Comparison of ENCODE assay signal across 29 mouse cellular contexts in genomic region chr19:18881162-18881561, GRCm38 (mm10).
DNase-seq lines count a peak whose midpoint lies in the region; ATAC-seq and TF ChIP-seq lines count a peak whose summit lies in the region.
"Had no signal": no experiment of that assay in that cellular context is flagged by ENCODE, and none has a peak within 500 bp of the region (broad histone marks: within the 10 kb centered on the region; RNA-seq: fewer than 3 reads in every experiment).

No protein-coding gene starts in this region.

- no peak overlapping the region for H3K4me3 ChIP-seq in forebrain, embryonic 11.5 days (ENCODE audit: low read depth, low read length)
- H3K4me3 ChIP-seq in forebrain, embryonic 15.5 days, result no peak overlapping the region
- H3K4me3 ChIP-seq in hindbrain, embryonic 10.5 days, result no peak overlapping the region
- H3K4me3 ChIP-seq in hindbrain, postnatal 0 days (ENCODE audit: low read length), result no peak overlapping the region
- no peak overlapping the region for H3K4me3 ChIP-seq in midbrain, embryonic 13.5 days (replicated peaks)
- no peak overlapping the region for H3K4me3 ChIP-seq in midbrain, postnatal 0 days (ENCODE audit: low read depth, low read length)
- no peak overlapping the region for H3K4me3 ChIP-seq in limb, embryonic 10.5 days
- H3K4me3 ChIP-seq: forebrain, embryonic 12.5 days; heart, embryonic 12.5 days; heart, embryonic 15.5 days; hindbrain, embryonic 13.5 days had no signal

- WGBS in forebrain, embryonic 11.5 days, result 41% methylated on average over 5 of the region's 5 CpGs
- WGBS in forebrain, embryonic 15.5 days, result 45% methylated on average over 5 of the region's 5 CpGs
- WGBS in hindbrain, embryonic 10.5 days, result 43% methylated on average over 5 of the region's 5 CpGs
- 39% methylated on average over 5 of the region's 5 CpGs for WGBS in hindbrain, postnatal 0 days
- 37% methylated on average over 5 of the region's 5 CpGs for WGBS in midbrain, embryonic 13.5 days
- WGBS in midbrain, postnatal 0 days, result 37% methylated on average over 5 of the region's 5 CpGs
- 54% methylated on average over 5 of the region's 5 CpGs for WGBS in limb, embryonic 10.5 days

- no peaks in the 10 kb centered on the region for H3K9me3 ChIP-seq in forebrain, embryonic 11.5 days (ENCODE audit: control insufficient read depth, low read length)
- no peaks in the 10 kb centered on the region for H3K9me3 ChIP-seq in forebrain, embryonic 15.5 days
- H3K9me3 ChIP-seq in hindbrain, embryonic 10.5 days, result no peaks in the 10 kb centered on the region
- no peaks in the 10 kb centered on the region for H3K9me3 ChIP-seq in hindbrain, postnatal 0 days (ENCODE audit: low read length)
- no peaks in the 10 kb centered on the region for H3K9me3 ChIP-seq in midbrain, embryonic 13.5 days
- no peaks in the 10 kb centered on the region for H3K9me3 ChIP-seq in midbrain, postnatal 0 days (ENCODE audit: low read length)
- no peaks in the 10 kb centered on the region for H3K9me3 ChIP-seq in limb, embryonic 10.5 days (replicated peaks)
- H3K9me3 ChIP-seq: forebrain, embryonic 12.5 days; G1E; heart, embryonic 12.5 days; heart, embryonic 15.5 days; hindbrain, embryonic 13.5 days had no signal

- H3K27ac ChIP-seq in forebrain, embryonic 11.5 days (ENCODE audit: low read depth, low read length), result no peak overlapping the region
- no peak overlapping the region for H3K27ac ChIP-seq in forebrain, embryonic 15.5 days (replicated peaks)
- H3K27ac ChIP-seq in hindbrain, embryonic 10.5 days, result peak overlapping the region; percentile 29; the same call in 1 of the 2 replicates
- H3K27ac ChIP-seq in hindbrain, postnatal 0 days, result no peak overlapping the region
- H3K27ac ChIP-seq in midbrain, embryonic 13.5 days, result no peak overlapping the region
- no peak overlapping the region for H3K27ac ChIP-seq in midbrain, postnatal 0 days (ENCODE audit: low read depth, low read length)
- peak overlapping the region; percentile 17; the same call in 1 of the 2 replicates for H3K27ac ChIP-seq in limb, embryonic 10.5 days
- H3K27ac ChIP-seq: forebrain, embryonic 12.5 days; heart, embryonic 15.5 days; hindbrain, embryonic 13.5 days had no signal

- no peak for DNase-seq in forebrain, embryonic 11.5 days (ENCODE audit: low spot score)
- DNase-seq in hindbrain, embryonic 10.5 days (ENCODE audit: low spot score), result no peak
- no peak for DNase-seq in hindbrain, postnatal 0 days (ENCODE audit: low spot score)
- DNase-seq in midbrain, postnatal 0 days (ENCODE audit: low spot score), result no peak
- no peak for DNase-seq in limb, embryonic 10.5 days (ENCODE audit: low spot score)
- DNase-seq: adrenal gland, postnatal 10 days; adrenal gland, postnatal 36 days; B cell, adult 2 months; cerebellum, adult 11 months; cerebellum, adult 2 months; cerebellum, adult 9-11 months; cerebellum, postnatal 25 days; gastrocnemius, postnatal 10 days; heart, adult 11 months; heart, postnatal 10 days; heart, postnatal 36 days; kidney, adult 18-20 months had no signal

- no peaks in the 10 kb centered on the region for H3K4me1 ChIP-seq in forebrain, embryonic 11.5 days (replicated peaks; ENCODE audit: control insufficient read depth, insufficient read depth, low read length)
- no peaks in the 10 kb centered on the region for H3K4me1 ChIP-seq in forebrain, embryonic 15.5 days
- peaks cover 6% of the 10 kb centered on the region; the same call in 1 of the 2 replicates for H3K4me1 ChIP-seq in hindbrain, embryonic 10.5 days (replicated peaks)
- no peaks in the 10 kb centered on the region for H3K4me1 ChIP-seq in hindbrain, postnatal 0 days (ENCODE audit: insufficient read depth, low read length)
- H3K4me1 ChIP-seq in midbrain, embryonic 13.5 days (replicated peaks), result no peaks in the 10 kb centered on the region
- no peaks in the 10 kb centered on the region for H3K4me1 ChIP-seq in midbrain, postnatal 0 days (ENCODE audit: insufficient read depth, low read length)
- H3K4me1 ChIP-seq in limb, embryonic 10.5 days, result peaks cover 12% of the 10 kb centered on the region; the same call in 1 of the 2 replicates
- H3K4me1 ChIP-seq: heart, embryonic 12.5 days; heart, embryonic 15.5 days had no signal

- peak; percentile 56; the same call in 1 of the 2 replicates for ATAC-seq in forebrain, embryonic 11.5 days (replicated peaks; ENCODE audit: low FRiP score)
- no peak; the same call in 1 of the 2 replicates for ATAC-seq in forebrain, embryonic 15.5 days (replicated peaks)
- ATAC-seq in hindbrain, postnatal 0 days, result no peak
- 0 out of 2 replicates have a peak, but pooled peaks have one; percentile 55 for ATAC-seq in midbrain, embryonic 13.5 days
- ATAC-seq in midbrain, postnatal 0 days (ENCODE audit: low FRiP score), result no peak
- ATAC-seq: hindbrain, embryonic 16.5 days; inflammation-experienced regulatory T-cells, adult 6 months; intestine, embryonic 16.5 days; Patski had no signal

- no peaks in the 10 kb centered on the region for H3K36me3 ChIP-seq in forebrain, embryonic 11.5 days (ENCODE audit: control insufficient read depth, insufficient read depth, low read length)
- no peaks in the 10 kb centered on the region for H3K36me3 ChIP-seq in forebrain, embryonic 15.5 days
- no peaks in the 10 kb centered on the region for H3K36me3 ChIP-seq in hindbrain, embryonic 10.5 days
- H3K36me3 ChIP-seq in hindbrain, postnatal 0 days (ENCODE audit: insufficient read depth, low read length), result no peaks in the 10 kb centered on the region
- no peaks in the 10 kb centered on the region for H3K36me3 ChIP-seq in midbrain, embryonic 13.5 days
- no peaks in the 10 kb centered on the region for H3K36me3 ChIP-seq in midbrain, postnatal 0 days (ENCODE audit: insufficient read depth, low read length)
- no peaks in the 10 kb centered on the region for H3K36me3 ChIP-seq in limb, embryonic 10.5 days
- H3K36me3 ChIP-seq: forebrain, embryonic 12.5 days; G1E; heart, embryonic 12.5 days; heart, embryonic 15.5 days; hindbrain, embryonic 13.5 days had no signal

- no peak for TF ChIP-seq CTCF in hindbrain, postnatal 0 days (IDR thresholded peaks at IDR 0.05; ENCODE audit: low read depth)
- no peak for TF ChIP-seq CTCF in midbrain, postnatal 0 days (IDR thresholded peaks at IDR 0.05)

- no peak overlapping the region for H3K4me2 ChIP-seq in forebrain, embryonic 11.5 days (ENCODE audit: low read depth, low read length, severe bottlenecking)
- no peak overlapping the region for H3K4me2 ChIP-seq in forebrain, embryonic 15.5 days (replicated peaks)
- H3K4me2 ChIP-seq in hindbrain, postnatal 0 days (ENCODE audit: low read depth, low read length), result no peak overlapping the region
- H3K4me2 ChIP-seq in midbrain, embryonic 13.5 days (replicated peaks), result no peak overlapping the region
- no peak overlapping the region for H3K4me2 ChIP-seq in midbrain, postnatal 0 days (ENCODE audit: low read depth, low read length, poor library complexity, severe bottlenecking)
- H3K4me2 ChIP-seq: forebrain, embryonic 12.5 days; heart, embryonic 12.5 days; heart, embryonic 15.5 days; hindbrain, embryonic 13.5 days had no signal

- H3K9ac ChIP-seq in forebrain, embryonic 11.5 days (ENCODE audit: low read length), result no peak overlapping the region
- H3K9ac ChIP-seq in forebrain, embryonic 15.5 days (replicated peaks), result no peak overlapping the region
- H3K9ac ChIP-seq in hindbrain, postnatal 0 days (replicated peaks; ENCODE audit: low read length), result no peak overlapping the region
- H3K9ac ChIP-seq in midbrain, embryonic 13.5 days (replicated peaks), result no peak overlapping the region
- no peak overlapping the region for H3K9ac ChIP-seq in midbrain, postnatal 0 days (replicated peaks; ENCODE audit: low read length, poor library complexity, severe bottlenecking)
- H3K9ac ChIP-seq: forebrain, embryonic 12.5 days; heart, embryonic 12.5 days; heart, embryonic 15.5 days; hindbrain, embryonic 13.5 days had no signal

- no peaks in the 10 kb centered on the region for H3K27me3 ChIP-seq in forebrain, embryonic 11.5 days (ENCODE audit: control insufficient read depth, insufficient read depth, low read length)
- H3K27me3 ChIP-seq in forebrain, embryonic 15.5 days, result no peaks in the 10 kb centered on the region
- no peaks in the 10 kb centered on the region for H3K27me3 ChIP-seq in hindbrain, embryonic 10.5 days (ENCODE audit: insufficient read depth, poor library complexity, severe bottlenecking)
- H3K27me3 ChIP-seq in hindbrain, postnatal 0 days (ENCODE audit: insufficient read depth, low read length), result no peaks in the 10 kb centered on the region
- no peaks in the 10 kb centered on the region for H3K27me3 ChIP-seq in midbrain, embryonic 13.5 days
- H3K27me3 ChIP-seq in midbrain, postnatal 0 days (ENCODE audit: insufficient read depth, low read length), result no peaks in the 10 kb centered on the region
- H3K27me3 ChIP-seq in limb, embryonic 10.5 days (ENCODE audit: low read depth, poor library complexity, severe bottlenecking), result no peaks in the 10 kb centered on the region
- H3K27me3 ChIP-seq: CH12.LX; forebrain, embryonic 12.5 days; heart, embryonic 12.5 days; heart, embryonic 15.5 days; hindbrain, embryonic 13.5 days; Patski had no signal

Comparison
In these comparisons a context has a peak if more than half of its experiments do, and no peak if none do; other contexts are left out.
1. ATAC-seq: peak in forebrain, embryonic 11.5 days (single experiment) and midbrain, embryonic 13.5 days (single experiment); none in forebrain, embryonic 15.5 days (single experiment), hindbrain, postnatal 0 days (single experiment) and midbrain, postnatal 0 days (single experiment).
2. H3K27ac ChIP-seq: peak in hindbrain, embryonic 10.5 days (single experiment) and limb, embryonic 10.5 days (single experiment); none in forebrain, embryonic 11.5 days (single experiment), forebrain, embryonic 15.5 days (single experiment), hindbrain, postnatal 0 days (single experiment), midbrain, embryonic 13.5 days (single experiment) and midbrain, postnatal 0 days (single experiment).